Mouse (Mus musculus): ENCODE measurements around the gene Slc16a12. TPM values are rescaled to one million over a fixed set of nuclear protein-coding genes. Genes with fewer than 3 reads are reported as not detected.
"Not testable (repeated sequence)": the region's sequence is repeated elsewhere in the genome, so short reads cannot be mapped to it uniquely, and the experiment has no call there.

Gene Slc16a12
- 1 to 10 TPM; 6.1 to 9.5 TPM for total RNA-seq (2021)
- long read RNA-seq, experiment 1, full-length matches to known transcripts = 1 of 3 reads
- long read RNA-seq, experiment 1, partial matches to known transcripts = 0 of 3 reads
- long read RNA-seq, experiment 1, other reads (novel, unspliced or antisense) = 2 of 3 reads
- long read RNA-seq, experiment 2, full-length matches to known transcripts = 10 of 13 reads
- long read RNA-seq, experiment 2, partial matches to known transcripts = 1 of 13 reads
- long read RNA-seq, experiment 2, other reads (novel, unspliced or antisense) = 2 of 13 reads

DNA sequence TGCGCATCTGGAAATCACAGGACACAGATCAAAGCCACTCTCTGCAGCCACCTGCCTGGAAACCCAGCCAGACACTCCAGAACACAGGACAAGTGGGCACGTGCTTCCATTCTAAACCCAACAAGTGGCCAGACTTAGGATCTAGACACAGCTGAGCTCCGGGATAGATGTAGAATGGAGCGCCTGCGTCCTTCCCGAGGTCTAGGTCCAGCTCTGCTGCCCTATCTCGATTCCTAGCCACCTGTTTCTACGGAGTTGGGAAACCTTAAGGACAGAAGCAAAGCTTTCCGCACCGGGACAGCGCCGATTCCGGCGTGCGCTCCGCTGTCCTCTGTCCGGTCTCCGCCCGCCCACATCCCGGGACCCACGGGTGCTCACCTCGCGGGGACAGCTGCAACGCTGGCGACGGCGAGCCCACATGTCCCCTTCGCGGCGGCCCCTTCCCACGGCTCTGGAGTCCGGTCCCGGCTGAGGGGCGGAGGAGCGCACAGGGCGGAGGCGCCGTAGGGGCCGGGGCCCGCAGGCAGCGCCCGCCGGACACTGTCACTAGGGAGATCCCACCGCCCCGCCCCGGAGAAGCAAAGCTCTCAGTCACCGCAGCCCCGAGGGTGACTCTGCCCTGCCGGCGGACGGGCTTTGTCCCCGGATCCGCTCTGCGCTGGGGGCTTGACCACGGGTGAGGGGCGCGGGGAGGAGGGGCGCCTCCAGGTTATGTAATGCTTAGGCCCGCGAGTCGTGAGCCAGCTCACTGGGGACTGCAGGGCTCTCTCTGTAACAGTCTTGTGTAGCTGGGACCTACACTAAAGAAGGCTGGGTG is at the start of gene Slc16a12:
Gene Slc16a12 (minus strand): TSS at position 602 of the 817 bp plus-strand sequence.
- peak; percentile 54 for DNase-seq

DNA sequence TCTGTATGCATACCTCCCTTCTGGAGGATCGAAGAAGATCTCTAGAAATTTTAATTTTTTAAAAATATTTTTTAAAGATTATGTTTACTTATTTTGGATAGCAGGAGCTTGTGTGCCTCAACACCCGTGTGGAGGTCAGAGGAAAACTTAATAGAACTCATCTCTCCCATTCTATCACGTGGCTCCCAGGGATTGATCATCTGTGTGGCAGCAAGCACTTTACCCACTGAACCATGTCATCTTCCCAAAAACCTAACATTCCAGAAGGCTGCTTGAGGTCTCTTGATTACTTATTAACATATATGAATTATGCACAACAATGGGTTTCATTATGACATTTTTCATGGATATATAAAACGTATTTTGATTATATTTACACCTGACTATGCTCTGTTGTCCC is 49.3 kb upstream of the Slc16a12 start:
- DNase-seq = no peak

DNA sequence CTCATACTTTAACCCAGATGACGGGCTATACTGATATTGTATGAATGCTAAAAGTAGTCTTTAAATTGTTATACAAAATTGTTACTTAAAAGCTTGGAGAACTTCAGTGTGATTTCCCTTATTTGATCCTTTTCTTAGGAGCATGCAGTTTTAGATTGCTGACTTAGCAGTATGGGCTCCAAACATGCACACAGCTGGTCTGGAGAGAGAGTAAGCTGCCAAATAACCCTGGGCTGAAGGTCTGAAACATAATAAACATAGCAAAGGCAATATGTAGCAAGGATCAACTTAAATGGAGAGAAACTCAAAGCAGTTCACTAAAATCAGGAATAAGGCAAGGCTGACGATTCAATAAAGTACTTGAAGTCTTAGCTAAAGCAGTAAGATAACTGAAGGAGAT is 35.4 kb upstream of the Slc16a12 start:
- DNase-seq = no peak

DNA sequence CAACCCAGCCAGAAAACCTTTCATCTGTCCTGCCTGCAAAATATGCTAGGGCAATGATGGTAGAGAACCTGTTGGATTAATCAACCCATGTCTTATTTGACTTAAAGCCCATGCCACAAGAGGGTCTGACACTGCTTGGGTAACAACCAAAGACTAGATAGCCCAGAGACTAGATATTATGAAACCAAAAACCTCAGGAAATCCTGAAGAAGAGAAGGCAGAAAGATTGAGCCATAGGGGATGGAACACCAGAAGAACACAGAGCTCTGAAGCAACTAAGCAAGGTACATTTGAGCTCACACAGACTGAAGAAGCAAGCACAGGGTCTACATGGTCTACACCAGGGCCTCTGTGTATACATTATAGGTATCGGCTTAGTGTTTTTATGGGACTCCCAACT is 31.9 kb upstream of the Slc16a12 start:
- DNase-seq = no peak

DNA sequence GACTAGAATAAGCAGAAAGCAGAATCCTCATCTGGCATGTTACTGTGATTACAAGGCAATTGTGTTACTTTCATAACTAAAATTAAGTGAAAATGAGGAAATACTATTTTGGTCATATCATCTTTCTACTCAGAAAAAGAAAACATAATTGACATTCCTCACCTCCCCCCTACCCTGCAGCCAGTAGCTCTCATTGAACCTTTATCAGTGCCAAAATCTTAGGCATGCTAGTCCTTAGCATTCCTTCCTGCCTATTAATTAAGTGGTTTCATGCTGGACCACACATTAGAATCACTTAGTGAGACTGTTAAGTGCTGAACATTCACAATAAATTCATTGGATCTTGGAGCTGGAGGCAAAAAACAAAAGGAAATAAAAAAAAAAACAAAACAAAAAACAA is 31.0 kb upstream of the Slc16a12 start:
- no peak for DNase-seq

DNA sequence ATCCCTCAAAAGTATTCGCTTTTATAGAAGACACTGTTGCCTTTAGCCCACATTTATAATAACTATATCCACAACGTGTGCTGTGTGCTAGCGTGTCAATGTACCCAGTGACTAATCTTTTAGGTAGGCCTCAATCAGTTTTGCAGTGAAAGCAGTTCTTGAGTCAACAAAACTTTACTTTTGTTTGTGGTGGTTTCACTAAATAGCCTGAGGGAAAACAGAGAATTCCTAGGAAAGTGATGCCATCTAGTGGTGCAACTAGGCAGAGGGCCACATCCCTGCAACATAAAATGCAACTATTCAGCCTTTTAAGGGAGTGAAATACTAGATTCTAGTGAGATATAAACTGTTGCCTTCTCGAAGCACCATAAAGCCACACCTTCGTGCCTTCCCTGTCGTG is 25.7 kb upstream of the Slc16a12 start:
- DNase-seq = peak; percentile 64

DNA sequence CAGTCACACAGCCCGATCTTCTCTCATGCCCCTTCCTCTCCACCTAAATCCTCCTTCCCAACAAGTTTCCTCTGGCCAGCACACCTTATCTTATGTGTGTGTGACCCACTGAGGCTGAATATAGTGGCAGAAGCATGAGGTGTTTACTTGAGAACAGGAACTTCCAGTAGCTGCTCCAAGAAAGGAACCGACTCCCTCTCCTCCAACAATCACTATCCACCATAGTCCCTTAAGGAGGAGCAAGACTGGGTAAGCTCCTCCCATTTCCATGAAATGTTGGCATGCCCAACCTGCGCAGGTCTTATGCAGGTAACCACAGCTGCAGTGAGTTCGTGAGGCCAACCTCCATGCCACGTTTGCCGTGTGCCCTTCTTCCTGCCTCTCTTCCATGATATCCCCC is 23.7 kb upstream of the Slc16a12 start:
- DNase-seq = no peak

DNA sequence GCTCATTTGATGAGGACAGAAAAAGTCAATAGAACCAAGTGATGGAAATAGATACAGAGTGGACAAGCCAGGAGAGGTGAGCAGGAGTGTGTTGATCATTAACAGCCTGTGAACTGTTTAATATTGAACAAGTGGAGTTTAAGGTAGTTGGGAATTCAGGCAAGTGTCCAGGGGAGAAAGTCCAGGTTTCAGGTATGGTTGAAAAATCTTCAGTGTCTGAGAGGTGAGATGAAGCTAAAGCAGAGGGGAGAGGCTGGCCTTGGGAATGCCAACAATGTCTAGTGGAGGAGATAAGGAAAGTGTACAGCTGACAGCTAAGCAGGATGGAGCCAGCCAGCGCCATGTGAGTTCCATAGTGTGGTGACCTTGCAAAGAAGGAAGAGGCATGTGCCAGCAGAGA is 11.7 kb upstream of the Slc16a12 start:
- peak; percentile 3 for DNase-seq

DNA sequence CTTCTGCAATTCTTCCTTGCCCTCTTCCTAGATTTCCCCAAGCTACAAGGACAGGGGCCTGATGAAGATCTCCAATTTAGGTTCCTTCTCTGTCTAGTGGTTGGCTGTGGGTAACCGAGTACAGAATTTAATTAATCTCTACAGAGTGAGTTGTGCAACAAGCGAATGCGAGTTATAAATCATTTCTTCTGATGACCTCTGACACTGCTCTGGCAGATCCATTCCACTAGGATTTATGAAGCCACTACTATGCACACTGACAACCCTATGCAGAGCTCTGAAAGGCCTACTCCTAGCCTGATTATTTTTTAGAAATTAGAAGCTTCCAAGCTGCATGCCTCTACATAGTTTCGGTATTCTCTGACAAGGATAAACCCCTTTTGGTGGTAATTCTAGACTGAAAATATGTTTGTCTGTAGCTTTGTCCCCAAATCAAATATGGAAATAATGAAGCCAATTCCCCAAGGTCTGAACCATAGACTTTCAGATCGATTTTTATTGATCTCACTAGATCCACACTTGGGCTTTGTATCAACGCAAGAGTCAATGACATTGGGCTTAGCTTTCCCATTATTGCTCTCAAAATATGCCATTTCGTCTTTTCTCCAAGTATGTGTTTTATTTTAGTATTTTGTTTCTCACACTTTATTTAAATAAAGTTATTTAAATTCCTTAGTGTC is 9.6 kb upstream of the Slc16a12 start:
- no peak for DNase-seq

DNA sequence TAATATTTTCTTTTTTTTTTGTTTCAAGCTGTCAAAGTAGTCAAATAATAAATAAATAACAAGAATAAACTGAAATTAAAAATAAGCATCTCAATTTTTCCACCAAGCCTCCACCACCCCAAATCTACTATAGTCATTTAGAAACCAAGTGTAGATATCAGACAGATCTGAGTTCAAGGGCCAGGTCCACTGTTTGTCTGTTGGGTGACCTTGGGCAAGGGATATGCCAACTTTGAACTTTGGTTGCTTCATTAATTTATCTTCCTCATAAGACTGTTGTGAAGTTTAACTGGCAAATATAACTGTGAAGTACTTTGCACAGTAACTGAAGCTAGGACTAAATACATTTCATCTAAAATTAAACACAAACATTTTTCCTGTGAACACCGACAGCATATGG is 8.6 kb upstream of the Slc16a12 start:
- DNase-seq = no peak

DNA sequence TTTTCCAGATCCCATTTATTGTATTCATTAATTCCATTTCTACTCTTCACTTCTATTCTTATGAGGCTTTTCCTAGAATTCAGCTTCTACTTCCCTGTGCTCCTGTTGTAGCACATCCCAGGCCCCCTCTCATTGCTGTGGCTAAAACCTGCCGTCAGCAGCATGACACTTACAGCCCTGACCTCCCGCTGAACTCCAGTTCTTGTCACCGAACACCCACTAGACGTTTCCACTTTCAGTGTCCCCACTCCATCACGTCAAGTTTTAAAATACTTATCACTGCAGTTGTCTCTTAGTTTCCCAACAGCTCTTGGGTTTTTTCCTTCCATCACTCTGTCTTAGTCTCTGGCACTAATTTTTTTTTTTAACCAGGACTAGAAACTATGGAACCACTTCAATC is 6.2 kb upstream of the Slc16a12 start:
- DNase-seq = no peak

DNA sequence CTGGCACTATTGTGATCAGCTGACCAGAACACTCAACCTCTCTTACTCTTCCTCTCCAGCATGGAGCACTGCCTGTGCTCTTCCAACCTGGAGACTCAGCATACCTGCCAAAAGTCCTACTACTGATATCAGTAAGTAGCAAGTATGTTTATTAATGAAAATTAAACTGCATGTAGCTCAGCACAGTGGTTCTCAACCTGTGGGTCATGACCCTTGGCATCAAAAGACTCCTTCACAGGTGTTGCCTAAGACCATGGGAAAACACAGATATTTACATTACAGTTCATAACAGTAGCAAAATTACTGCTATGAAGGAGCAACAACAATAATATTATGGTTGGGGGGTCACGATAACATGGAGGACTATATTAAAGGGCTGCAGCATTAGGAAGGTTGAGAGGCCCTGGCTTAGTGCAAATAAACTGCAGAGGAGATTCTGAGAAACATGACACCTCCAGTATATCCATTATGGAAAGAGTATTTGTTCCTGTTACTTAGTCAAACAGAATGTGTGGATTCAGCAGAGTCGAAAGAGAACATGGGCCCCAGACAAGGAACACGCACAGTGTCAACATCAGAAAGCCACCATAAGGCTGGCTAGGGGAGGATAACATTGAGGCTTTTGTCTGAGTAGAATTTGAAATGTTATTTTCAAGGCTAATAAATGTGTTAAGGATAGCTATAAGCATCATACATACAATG is 5.5 kb upstream of the Slc16a12 start:
- no peak for DNase-seq

DNA sequence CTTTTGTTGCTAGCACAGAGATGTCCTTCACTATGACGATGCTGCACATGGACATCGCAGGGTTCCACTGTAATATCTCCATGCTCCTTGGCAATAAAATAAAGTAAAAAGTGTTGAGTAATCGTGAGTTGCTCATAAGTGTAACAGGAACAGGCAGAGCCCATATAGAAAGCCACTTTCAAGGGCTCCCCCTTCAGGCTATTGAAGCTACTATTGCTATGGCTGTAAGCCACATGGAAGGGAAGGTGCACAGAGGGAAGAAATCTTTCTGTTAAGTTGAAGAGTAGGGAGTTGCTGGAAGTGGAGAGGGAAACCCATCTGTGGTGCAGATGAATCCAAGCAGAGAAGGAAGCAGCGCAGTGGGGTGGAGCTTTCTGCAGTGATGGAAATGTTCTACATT is 4.1 kb upstream of the Slc16a12 start:
- no peak for DNase-seq

DNA sequence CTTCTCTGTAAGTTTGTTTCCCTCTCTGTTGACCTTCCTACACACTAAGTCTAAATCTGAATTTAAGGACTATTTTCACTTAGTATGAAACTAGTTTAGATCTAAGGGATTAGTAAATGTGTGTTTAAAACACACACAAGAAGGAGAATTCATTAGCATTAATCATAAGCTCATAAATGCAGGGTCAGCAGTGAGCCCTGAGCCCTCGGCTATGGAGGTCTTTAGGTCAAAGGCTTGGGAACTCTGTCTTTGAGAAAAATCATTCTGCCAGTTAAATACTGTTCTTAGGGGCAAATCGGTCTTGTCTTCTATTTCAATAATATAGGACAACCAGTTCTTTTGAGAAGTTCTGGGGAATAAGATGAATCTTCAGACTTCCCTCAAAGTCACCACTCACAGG is 1.9 kb upstream of the Slc16a12 start:
- no peak for DNase-seq

DNA sequence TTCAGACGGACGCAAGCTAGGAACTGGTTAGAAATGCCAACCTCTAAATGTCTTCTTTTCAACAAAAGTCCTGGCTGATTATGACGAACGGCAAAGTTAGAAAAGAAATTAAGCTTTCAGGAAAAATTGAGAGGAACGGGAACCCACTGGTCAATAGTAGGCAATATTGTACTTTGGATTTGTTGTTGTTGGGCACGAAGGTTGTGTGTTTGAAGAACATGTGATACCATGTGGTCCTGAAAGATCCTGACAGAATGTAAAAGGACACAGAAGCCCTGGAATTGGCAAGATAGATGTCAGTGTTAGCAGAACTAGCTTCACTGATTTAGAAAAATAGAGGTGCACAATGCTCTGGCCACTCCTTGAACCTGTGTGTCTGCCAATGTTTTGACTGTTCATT is 880 bp upstream of the Slc16a12 start:
- DNase-seq = not testable (repeated sequence)

DNA sequence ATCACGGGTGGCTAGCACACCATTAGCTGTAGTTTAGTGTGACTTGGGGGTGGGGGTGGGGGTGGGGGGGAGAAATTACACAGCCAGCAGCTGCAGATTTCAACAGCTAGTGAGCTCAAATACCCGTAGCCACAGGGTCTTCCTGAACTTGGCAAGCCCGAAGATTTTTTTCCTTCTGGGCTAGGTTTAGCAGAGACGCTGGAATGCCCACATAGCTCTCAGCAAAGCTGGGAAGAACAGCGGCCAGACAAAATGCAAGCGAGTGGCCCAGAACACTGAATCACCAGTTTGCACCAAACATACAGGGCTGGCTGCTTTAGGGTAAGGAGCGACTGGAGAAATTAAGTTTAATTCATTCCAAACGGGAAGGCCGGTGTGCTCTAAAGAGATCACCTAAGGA is 888 bp downstream of the Slc16a12 start:
- no peak for DNase-seq

DNA sequence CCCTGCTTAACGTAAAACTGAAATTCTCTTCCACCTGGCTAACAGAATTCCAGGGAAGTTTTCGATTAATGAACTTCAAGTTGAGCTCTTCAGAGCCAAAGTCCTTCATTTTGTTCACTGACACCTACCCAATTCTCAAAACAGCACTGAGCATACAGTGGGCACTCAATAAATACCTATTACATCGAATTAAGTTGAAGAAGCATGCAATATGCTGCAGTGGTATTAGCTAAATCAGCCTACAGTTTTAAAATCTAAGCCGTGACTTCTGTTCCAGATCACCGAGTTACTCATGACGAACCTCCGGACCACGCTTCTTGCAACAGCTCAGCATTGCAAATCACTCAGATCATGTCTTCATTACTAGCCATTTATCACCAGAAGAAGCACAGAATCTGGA is 2.1 kb downstream of the Slc16a12 start:
- DNase-seq = no peak

DNA sequence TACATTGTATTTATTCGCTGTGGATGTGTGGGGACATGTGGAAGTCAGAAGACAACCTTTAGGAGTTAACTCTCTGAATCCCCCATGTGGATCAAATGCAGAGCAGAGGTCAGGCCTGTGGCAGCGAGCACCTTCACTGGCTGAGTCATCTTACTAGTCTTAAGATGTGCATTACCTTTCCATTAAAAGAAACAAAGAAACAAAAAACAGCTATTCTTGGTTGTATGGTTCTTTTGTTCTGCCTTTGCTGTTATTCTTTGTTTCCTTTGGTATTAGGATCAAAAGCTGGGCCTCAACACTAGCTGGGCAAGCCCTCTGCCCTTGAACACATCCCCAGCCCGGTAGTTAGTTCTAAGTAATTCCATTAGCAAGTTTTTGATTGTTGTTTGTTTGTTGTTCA is 9.2 kb downstream of the Slc16a12 start:
- no peak for DNase-seq

DNA sequence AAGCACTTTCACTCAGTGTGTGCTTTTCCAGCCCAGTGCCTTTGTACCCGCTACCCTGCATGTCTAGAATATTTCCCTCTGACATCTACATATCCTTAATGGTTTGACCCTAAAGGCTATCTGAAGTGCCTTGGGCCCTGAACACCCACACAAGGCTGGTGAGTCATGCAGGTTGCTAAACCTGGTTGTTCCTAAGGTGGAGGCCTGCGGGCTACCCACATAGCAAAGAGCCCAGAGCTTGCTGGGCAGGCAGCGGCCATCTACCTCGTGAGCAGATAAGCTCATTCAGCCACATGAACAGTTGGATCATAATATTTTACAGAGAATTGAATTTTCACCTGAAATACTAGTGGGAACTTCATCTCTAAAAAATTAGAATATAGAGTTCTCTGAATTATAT is 11.2 kb downstream of the Slc16a12 start:
- DNase-seq = no peak

DNA sequence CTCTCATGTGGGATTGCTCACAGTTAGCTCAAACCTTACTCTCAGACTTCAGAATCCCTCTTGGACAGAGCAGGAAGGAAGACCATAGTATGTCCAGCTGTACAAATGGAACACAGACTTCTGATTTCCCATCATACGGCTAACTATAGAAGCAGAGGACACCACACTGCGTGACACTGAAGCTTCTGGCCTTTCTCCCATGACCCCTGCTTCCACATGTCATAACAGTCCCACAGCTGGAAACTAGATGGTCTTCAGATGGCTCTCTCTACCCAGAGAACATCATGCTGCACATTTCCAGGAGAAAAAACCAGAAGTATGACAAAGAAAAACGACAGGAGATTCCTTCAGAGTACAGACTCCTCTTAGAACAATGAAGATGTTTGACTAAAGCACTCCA is 14.1 kb downstream of the Slc16a12 start:
- DNase-seq = no peak

DNA sequence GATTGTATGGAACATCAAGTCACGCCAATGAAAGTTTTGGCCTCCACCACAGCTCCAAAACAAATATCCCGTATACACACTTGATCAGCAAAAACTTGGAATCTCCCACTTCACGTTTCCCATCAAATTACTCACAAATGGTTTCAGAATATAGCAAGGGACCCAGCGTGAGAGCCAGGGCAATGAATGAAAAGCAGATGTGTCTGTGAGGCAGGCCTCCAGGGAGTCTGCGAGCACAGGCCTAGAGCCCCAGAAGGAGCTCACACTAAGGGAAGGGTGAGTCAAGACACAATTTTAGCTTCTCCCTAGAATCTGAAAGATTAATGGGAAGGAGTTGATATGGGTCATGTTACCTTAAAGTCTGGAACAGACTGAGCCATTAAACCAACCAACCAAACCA is 15.7 kb downstream of the Slc16a12 start:
- DNase-seq = no peak

DNA sequence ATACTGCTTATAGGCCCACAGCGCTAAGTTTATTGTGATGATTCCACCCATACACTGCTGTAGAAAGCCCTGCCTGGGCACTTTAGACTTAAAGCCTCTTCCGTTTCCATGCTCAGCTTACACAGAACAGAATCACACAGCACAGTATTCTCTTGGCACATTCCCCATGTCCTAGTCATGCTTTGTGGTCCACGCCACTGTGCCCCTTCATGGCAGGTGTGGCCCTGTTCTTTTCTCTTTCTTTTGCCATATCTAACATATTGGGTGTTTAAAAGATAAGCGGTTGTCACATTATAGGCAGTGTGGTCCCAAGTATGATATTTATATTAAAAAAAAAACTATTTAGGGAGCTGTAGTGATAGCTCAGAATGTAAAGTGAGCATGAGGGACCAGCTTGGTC is 16.5 kb downstream of the Slc16a12 start:
- no peak for DNase-seq

DNA sequence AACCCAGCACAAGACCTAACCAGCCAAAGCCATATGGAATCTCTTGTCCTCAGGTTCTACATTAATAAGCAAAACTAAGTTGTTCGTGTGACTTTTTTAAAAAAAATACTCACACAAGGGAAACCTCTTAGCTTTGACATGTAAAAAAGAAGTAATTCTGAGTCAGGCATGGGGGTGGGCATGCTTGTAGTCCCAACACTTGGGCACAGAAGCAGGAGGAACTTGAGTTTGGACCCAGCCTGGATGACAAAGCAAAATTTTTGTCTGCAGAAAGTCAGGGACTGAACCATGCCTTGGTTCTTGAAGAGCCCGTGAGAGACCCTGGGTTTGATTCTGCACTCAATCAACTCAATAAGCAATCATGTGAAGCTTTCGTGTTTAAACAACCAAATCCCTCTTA is 17.6 kb downstream of the Slc16a12 start:
- no peak for DNase-seq

Data from adrenal gland, postnatal 10 days (tissue).